Mouse (Mus musculus): ENCODE results near the gene Ttc28.

GRCm38 (mm10) chr5:111124620-111125200, 245.1 kb downstream of the Ttc28 start:
- TF ChIP-seq CTCF (IDR thresholded peaks at IDR 0.05; ENCODE audit: extremely low read depth, insufficient read depth, insufficient read length, insufficient replicate concordance) = no peak
- no peak for TF ChIP-seq POLR2A (IDR thresholded peaks at IDR 0.05; ENCODE audit: low read depth, low read length)

Data from spleen, adult 2 months (tissue).